Mouse (Mus musculus) liver, embryonic 11.5 days (tissue): Measurements from ENCODE around the gene Snai1. TPM values are rescaled to one million over a fixed set of nuclear protein-coding genes. Genes with fewer than 3 reads are reported as not detected.
A peak's percentile ranks its signal among the peaks of the same experiment; 100 is the strongest.

Source experiments
- ATAC-seq: fragments of 200-750 bp; cut with Nextera tagmentation; replicated peaks from 2 replicates; pipeline ENCODE4 v1.8.0; 2017; ENCODE audit warnings: moderate number of reproducible peaks, mild to moderate bottlenecking, moderate TSS enrichment, moderate library complexity; ENCODE audit not compliant: low FRiP score
- DNase-seq: peaks from one replicate; pipeline ENCODE4 v3.0.0-alpha.2; 2017; ENCODE audit warnings: low spot score
- H3K27ac ChIP-seq: fragments of 300-500 bp; sonication (generic); 2 replicates; pipeline ENCODE4 v1.5.1; 2014; ENCODE audit warnings: mild to moderate bottlenecking, low read depth, low read length, control low read depth
- H3K27me3 ChIP-seq: fragments of 300-500 bp; sonication (generic); replicated peaks from 2 replicates; pipeline ENCODE4 v1.6.1; 2014; ENCODE audit warnings: low read length, mixed read lengths; ENCODE audit not compliant: control insufficient read depth, insufficient read depth
- H3K36me3 ChIP-seq: fragments of 300-500 bp; sonication (generic); 2 replicates; pipeline ENCODE4 v1.6.1; 2014; ENCODE audit warnings: mild to moderate bottlenecking, low read length, moderate library complexity, mixed read lengths; ENCODE audit not compliant: control insufficient read depth, insufficient read depth
- H3K4me1 ChIP-seq: fragments of 300-500 bp; sonication (generic); replicated peaks from 2 replicates; pipeline ENCODE4 v1.6.1; 2014; ENCODE audit warnings: low read length, mixed read lengths; ENCODE audit not compliant: control insufficient read depth, insufficient read depth
- H3K4me2 ChIP-seq: fragments of 300-500 bp; sonication (generic); 2 replicates; pipeline ENCODE4 v1.6.1; 2014; ENCODE audit warnings: mild to moderate bottlenecking, control low read depth, moderate library complexity
- H3K4me3 ChIP-seq: fragments of 300-500 bp; sonication (generic); 2 replicates; pipeline ENCODE4 v1.5.1; 2014; ENCODE audit warnings: low read depth, low read length, control low read depth
- H3K9ac ChIP-seq: fragments of 300-500 bp; sonication (generic); 2 replicates; pipeline ENCODE4 v1.6.1; 2014; ENCODE audit warnings: low read depth, low read length, control low read depth
- H3K9me3 ChIP-seq: fragments of 300-500 bp; sonication (generic); 2 replicates; pipeline ENCODE4 v1.6.1; 2016; ENCODE audit warnings: low read length, inconsistent platforms, mixed read lengths; ENCODE audit not compliant: control insufficient read depth
- WGBS: fragments of 180-500 bp; shearing (Covaris S2); extraction: QIAGEN DNeasy Blood & Tissue Kit; methylation state at CpG from one replicate; pipeline ENCODE4 v1.1.7; 2014; 5-methylcytosine and 5-hydroxymethylcytosine counted together
- polyA plus RNA-seq: library from polyadenylated mRNA; unstranded; fragments of >200 nt; fragmentation: Nextera tagmentation; extraction: Ambion mirVana; gene quantifications from 2 replicates; pipeline ENCODE4 v1.2.1, GENCODE M21; 2014

The Snai1 gene
- polyA plus RNA-seq, 1 experiment from 2014 or later: 15.2 TPM

DNA sequence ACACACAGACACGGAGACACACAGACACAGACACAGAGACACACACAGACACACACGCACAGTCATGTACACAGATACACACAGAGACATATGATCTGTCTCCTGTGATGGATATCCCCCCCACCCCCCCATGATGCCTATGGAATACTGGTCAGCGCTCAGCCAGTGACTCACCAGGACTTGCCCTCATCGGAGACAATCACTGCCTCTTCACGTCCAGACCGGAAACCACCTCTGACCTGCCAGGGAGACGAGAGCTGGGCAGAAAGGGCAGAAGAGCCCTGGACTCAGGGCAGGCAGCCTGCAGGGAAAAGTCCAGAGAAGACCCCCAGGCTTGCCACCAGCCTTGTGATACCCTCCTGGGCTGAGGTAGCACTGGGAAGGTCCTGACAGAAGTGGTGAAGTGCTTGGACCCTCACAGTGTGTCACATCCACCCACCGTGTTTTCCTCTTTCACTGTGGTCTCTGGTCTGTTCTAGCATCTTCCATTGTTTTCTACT is 38.2 kb downstream of the Snai1 start:
- Histone ChIP-seq H3K9me3 (no peaks in the 10 kb centered on the region), H3K4me3 (no peak overlapping the region), H3K4me1 (peaks cover 4% of the 10 kb centered on the region; the same call in 1 of the 2 replicates), H3K4me2 (no peak overlapping the region), H3K27ac (no peak overlapping the region), H3K9ac (no peak overlapping the region), H3K27me3 (no peaks in the 10 kb centered on the region), H3K36me3 (no peaks in the 10 kb centered on the region)
- DNase-seq: no peak
- no peak for ATAC-seq
- 75% methylated on average over 8 of the region's 8 CpGs for WGBS

DNA sequence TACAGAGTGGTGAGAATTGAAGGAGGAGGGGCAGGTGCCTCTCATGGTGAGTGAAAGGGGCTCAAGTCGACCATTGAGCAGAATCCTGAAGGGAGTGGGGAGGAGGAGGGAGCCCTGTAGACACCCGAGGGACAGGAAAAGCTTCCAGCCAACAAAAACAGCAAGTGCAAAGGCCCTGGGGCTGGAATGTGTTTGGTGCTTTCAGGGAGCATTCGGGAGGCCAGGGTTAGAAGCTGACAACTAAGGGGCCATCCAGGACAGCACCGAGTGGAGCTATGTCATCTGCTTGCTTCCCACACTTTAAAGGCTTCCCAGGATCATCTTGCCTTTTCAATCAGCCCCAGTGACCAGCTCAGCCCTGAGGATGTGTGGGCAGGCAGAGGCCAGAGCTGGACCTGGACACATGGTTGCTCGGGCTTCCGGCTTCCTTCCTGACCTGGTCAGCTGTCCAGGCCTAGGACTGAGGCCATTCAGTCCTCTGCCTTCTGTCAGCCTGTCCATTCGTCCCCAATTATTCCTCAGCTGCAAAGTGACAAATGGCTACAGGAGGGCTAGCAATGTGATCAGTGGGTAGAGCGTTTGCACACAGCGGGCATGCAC is 39.3 kb downstream of the Snai1 start:
- H3K27ac ChIP-seq: no peak overlapping the region
- DNase-seq (no peak), ATAC-seq (no peak)
- H3K27me3 ChIP-seq: no peaks in the 10 kb centered on the region
- H3K36me3 ChIP-seq: no peaks in the 10 kb centered on the region
- H3K4me1 ChIP-seq: peaks cover 4% of the 10 kb centered on the region; the same call in 1 of the 2 replicates
- no peak overlapping the region for H3K4me3 ChIP-seq
- no peak overlapping the region for H3K4me2 ChIP-seq
- H3K9ac ChIP-seq: no peak overlapping the region
- WGBS: 62% methylated on average over 9 of the region's 9 CpGs
- no peaks in the 10 kb centered on the region for H3K9me3 ChIP-seq

DNA sequence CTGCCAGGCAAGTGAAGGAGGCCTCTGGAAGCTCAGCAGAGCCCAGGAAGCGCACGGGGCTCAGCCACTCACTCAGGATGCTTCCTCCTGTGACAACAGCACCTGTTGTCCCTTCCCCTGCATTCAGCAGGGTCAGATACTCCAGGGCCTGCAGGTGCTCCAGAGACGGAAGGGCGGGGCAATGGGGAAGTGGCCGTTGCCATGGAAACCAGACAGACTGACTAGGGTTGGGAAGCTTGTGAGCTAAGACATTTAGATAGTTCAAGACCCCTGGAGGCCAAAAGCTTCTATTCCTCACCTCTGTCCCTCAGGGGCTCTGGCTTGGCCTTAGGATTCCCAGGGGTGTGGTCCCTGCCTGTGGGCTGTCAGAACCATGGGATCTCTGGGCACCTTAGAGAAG is 40.5 kb downstream of the Snai1 start:
- WGBS: 32% methylated on average over 5 of the region's 5 CpGs
- Histone ChIP-seq H3K27ac (no peak overlapping the region), H3K4me1 (peaks cover 11% of the 10 kb centered on the region), H3K4me3 (no peak overlapping the region), H3K9me3 (no peaks in the 10 kb centered on the region), H3K4me2 (no peak overlapping the region), H3K9ac (no peak overlapping the region), H3K27me3 (no peaks in the 10 kb centered on the region), H3K36me3 (no peaks in the 10 kb centered on the region)
- ATAC-seq (no peak), DNase-seq (no peak)

DNA sequence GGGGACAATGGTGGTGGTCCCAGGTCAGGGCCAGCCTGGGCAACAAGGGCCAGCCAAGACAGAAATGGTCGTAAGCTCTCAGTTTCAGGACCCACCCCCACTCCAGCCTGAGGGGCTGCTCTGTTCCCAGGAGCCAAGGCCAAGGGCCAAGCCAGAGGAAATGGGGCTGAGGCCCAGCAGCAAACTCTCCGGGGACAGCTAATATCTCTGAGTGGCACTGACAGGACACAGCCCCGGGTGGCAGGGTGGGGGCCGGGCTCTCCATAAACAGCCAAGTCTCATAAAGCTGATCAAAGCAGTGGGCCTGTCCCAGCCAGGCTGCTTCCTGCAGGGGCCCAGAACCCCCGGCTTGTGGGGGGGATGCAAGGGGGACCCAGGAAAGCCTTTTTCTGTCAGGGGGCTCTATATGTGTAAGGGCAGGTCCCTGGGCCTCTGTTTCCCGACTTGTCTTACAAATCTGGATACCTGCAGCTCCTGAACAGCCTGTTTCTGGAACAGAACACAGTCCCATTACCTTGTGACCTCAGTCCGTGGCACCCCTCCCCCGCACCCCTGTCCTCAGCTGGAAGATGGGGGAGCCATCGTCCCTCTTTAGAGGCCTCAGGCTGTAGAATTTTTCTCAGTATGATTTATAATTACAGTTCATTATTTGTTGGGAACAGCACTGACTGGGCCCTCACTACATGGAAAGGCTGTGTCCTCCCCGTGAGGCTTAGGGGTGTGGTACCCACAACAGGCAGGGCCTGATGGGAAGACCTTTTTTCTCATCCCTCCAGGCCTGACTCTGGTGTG is 45.4 kb downstream of the Snai1 start:
- H3K36me3 ChIP-seq: no peaks in the 10 kb centered on the region
- H3K4me1 ChIP-seq: peaks cover 43% of the 10 kb centered on the region
- no peak overlapping the region for H3K4me2 ChIP-seq
- no peaks in the 10 kb centered on the region for H3K27me3 ChIP-seq
- H3K27ac ChIP-seq: peak overlapping the region; percentile 52; the same call in 1 of the 2 replicates
- WGBS: 40% methylated on average over 10 of the region's 10 CpGs
- no peak overlapping the region for H3K4me3 ChIP-seq
- no peak overlapping the region for H3K9ac ChIP-seq
- H3K9me3 ChIP-seq: no peaks in the 10 kb centered on the region
- ATAC-seq (no peak), DNase-seq (no peak)

DNA sequence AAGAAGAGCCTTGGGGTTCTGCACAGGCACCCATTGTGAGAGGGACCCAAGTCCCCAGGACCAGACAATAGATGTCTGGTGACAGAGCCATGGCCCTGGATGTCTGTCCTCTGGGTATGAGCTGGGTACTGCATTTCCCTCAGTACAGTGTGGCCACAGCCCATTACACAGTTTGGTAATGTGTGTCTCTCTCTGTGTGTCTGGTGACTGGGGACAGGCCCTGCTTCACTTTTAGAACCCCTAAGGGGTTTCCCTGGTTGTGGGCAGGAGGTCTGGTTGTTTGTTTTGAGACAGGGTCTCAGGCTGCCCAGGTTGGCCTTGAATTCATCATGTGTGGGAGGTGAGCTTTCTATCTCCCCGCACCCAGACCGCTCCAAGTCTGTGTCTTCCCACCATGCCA is 47.3 kb downstream of the Snai1 start:
- H3K27me3 ChIP-seq: no peaks in the 10 kb centered on the region
- H3K9me3 ChIP-seq: no peaks in the 10 kb centered on the region
- H3K27ac ChIP-seq: no peak overlapping the region; the same call in 1 of the 2 replicates
- H3K4me3 ChIP-seq: no peak overlapping the region
- no peak overlapping the region for H3K4me2 ChIP-seq
- H3K4me1 ChIP-seq: peaks cover 53% of the 10 kb centered on the region
- no peak overlapping the region for H3K9ac ChIP-seq
- H3K36me3 ChIP-seq: no peaks in the 10 kb centered on the region
- ATAC-seq (no peak), DNase-seq (no peak)
- 73% methylated on average over 2 of the region's 2 CpGs for WGBS

DNA sequence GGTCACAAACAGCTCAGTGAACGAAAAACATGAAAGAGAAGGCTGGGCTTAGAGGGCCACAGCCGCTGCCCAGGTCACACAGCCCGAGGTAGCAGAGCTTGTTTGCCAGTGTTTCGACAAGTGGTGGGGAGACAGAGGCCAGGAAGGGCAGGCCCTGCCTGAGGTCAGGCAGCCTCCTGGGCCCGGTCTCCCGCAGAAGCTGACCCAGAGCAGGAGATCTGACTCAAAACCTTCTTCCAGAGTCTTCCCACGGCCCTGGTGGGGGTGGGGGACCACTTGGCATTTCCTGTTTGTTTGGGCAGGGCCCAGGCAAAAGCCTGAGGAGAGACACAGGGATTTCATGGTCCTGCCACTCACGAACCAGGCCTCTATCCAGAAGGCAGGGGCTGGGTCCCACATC is 48.0 kb downstream of the Snai1 start:
- Histone ChIP-seq H3K9ac (no peak overlapping the region), H3K27ac (peak overlapping the region; percentile 81), H3K4me3 (no peak overlapping the region), H3K36me3 (no peaks in the 10 kb centered on the region), H3K27me3 (no peaks in the 10 kb centered on the region), H3K9me3 (no peaks in the 10 kb centered on the region), H3K4me1 (peaks cover 53% of the 10 kb centered on the region), H3K4me2 (no peak overlapping the region)
- DNase-seq (no peak), ATAC-seq (no peak)
- 35% methylated on average over 8 of the region's 8 CpGs for WGBS

DNA sequence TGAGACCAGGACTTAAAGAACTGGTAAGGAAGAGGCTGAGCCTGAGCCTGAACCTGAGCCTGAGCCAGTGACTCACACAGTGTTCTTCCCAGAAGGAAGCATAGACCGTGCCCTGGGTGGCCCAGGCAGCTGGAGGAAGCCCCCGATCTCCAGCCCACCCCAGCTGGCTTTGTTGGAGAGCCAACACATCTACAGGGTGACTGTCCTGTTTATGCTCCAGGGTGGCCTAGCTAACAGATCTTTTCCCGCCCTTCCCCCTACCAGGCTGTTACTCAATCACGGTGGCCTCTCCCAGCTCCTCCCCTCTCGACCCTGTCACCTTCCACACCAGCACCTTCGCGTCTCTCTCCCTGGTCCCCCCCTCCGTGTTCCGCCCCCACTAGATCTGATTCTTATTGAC is 49.0 kb downstream of the Snai1 start:
- Histone ChIP-seq H3K36me3 (no peaks in the 10 kb centered on the region), H3K9me3 (no peaks in the 10 kb centered on the region), H3K4me1 (peaks cover 53% of the 10 kb centered on the region), H3K4me3 (no peak overlapping the region), H3K27ac (peak overlapping the region; percentile 81; the same call in 1 of the 2 replicates), H3K4me2 (no peak overlapping the region), H3K27me3 (no peaks in the 10 kb centered on the region), H3K9ac (no peak overlapping the region)
- DNase-seq (no peak), ATAC-seq (peak; percentile 11; the same call in 1 of the 2 replicates)
- WGBS: 26% methylated on average over 9 of the region's 9 CpGs

DNA sequence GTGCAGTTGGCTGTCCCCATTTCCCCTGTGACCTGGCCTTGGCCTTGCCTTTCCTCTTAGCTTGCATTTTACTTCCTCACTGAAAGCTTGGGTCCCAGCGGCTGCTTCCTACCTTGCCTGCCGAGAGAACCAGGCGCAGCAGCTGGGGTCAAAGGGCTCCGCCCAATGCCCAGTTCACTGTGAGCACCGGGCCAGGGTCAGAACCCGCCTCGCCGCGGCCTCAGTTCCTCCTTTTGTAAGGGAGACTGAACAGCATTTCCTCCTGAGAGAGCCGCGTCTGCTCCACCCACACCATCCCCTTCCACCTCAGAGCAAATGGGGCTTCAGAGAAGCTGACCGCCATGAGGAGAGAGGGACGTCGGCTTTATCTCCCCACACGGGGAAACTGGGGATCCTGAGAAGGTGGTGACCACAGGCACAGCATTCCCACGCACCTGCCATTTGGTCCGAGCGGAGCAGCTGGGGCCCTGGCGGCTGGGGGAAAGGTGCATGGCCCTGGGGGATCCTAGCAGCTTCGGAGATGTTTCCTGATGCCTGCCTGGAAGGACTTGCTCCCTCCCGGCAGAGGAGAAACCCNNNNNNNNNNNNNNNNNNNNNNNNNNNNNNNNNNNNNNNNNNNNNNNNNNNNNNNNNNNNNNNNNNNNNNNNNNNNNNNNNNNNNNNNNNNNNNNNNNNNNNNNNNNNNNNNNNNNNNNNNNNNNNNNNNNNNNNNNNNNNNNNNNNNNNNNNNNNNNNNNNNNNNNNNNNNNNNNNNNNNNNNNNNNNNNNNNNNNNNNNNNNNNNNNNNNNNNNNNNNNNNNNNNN is 51.0 kb downstream of the Snai1 start:
- Histone ChIP-seq H3K9me3 (no peaks in the 10 kb centered on the region), H3K4me1 (peaks cover 47% of the 10 kb centered on the region), H3K4me2 (peak overlapping the region; percentile 78), H3K27me3 (no peaks in the 10 kb centered on the region), H3K36me3 (no peaks in the 10 kb centered on the region), H3K27ac (peak overlapping the region; percentile 90), H3K9ac (peak overlapping the region; percentile 81), H3K4me3 (peak overlapping the region; percentile 63)
- ATAC-seq (peak; percentile 79), DNase-seq (peak; percentile 68)
- WGBS: 6% methylated on average over 21 of the region's 21 CpGs
